Mouse (Mus musculus): Measurements from ENCODE around the gene Tanc1.

The Tanc1 gene

DNA sequence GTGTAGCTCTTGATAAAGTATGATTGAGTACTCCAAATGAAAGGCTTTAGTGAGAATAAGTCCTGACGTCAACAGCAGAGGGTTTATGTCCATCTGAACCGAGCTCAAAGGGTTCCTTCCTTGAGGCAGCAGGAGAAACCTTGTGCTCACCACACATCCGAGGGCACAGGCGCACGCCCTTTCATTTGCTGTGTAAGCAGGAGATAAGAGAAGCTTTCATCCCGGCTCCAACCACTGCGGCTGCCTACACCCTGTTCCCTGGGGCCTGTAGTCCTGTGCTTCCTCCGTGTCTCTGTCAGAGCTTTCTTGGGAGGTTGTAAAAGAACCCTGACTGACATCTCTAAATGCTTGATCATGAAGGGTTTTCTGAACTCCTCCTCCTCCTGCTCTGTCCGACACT lies 181.5 kb downstream of the Tanc1 start:
- no peak for DNase-seq (ENCODE audit: low spot score in 2 of 2)

DNA sequence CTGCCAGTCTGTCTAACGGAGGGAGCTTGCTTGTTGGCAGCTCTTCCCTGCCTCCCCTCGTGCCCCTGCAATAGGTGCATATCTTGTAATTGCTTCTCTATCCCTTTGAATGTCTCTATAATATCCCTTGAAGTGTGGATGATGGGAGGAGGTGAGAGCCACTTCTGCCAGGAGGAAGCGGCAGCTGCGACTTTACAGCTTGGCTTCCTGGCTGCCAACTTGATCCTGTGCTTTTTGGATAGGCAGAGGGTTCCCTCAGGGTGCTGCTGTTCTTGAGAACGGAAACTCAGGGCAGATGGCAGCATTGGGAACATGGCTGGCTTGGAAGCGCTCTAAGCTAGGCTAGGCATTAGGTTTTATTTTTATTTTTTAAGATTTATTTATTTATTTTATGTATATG lies 183.0 kb downstream of the Tanc1 start:
- peak in 1 of 2 experiments; percentile 42 for DNase-seq (ENCODE audit: low spot score in 2 of 2)

DNA sequence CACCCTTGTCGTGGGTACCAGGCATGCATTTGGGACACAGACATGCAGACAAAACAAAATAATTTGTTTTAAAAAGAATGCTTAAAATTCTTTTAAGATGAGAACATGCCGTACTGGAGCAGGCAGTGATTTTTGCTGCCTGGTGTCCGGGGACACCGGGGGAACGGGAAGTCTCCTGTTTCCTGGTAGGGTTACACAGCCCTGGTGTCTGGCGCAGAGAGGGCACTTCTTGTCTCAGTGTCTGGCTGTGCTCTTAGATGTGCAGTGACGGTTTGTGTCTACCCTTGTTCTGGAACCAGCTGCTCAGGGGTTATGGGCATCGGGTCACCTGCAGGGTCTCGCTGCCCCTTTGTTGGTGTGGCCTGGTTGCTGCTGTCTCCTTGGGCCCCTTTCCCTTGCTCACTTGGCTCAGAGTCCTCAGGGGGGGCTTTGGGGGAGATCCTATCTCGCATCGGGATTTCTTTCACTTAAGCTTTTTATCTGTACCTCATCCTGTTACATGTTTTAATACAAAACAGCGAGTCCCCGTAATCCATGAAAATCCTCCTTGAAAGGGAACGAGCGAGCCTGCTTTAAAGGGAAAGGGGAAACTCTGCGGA lies 187.2 kb downstream of the Tanc1 start:
- DNase-seq (ENCODE audit: low spot score in 2 of 2) = no peak

DNA sequence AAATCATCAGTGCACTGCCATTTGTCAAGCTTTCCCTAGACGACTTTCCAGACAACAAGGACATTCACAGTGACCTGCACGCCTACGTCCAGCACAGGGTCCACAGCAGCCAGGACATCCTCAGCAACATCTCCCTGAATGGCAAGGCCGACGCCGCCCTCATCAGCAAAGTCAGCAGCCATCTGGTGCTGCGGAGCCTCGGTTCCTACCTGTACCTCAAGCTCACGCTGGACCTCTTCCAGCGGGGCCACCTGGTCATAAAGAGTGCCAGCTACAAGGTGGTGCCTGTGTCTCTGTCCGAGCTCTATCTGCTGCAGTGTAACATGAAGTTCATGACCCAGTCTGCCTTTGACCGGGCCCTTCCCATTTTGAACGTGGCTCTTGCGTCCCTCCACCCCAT lies 187.7 kb downstream of the Tanc1 start:
- no peak for DNase-seq (ENCODE audit: low spot score in 2 of 2)

DNA sequence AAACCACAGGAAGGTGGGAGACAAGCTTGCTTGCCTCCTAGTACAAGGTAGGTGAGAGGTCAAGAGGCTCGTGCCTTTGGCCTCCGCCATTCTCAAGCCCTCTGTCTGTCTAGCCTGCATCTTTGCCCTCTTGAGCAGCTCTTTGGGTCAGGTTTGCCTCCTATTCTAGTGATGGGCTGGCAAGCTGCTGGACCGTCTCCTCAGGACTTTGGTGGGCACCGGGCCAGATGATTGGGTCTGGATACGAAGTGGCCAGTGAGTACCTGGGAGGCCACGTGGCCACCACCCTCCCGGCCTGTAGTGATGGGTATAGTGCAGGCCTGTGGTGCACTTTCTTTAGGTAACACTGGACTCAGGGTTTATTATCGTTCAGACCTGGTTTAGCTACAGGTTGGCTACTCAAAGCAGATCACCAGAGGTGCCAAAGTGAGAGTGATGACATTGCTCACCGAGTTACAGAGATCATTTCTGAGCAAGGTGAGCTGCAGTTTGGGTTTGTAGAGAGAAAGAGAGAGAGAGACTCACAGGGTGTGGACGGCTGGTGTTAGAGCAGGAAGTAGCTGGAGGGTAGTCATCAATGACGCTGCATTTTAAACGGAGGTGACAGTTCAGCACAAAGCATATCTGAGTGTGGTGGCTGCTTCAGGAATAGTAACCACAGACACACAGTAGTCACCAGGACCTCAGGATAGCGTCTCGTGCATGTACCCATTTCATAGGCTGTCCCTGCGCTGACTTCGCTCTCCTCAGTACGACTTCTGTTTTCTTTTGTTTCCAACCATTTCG lies 188.8 kb downstream of the Tanc1 start:
- no peak for DNase-seq (ENCODE audit: low spot score in 2 of 2)

DNA sequence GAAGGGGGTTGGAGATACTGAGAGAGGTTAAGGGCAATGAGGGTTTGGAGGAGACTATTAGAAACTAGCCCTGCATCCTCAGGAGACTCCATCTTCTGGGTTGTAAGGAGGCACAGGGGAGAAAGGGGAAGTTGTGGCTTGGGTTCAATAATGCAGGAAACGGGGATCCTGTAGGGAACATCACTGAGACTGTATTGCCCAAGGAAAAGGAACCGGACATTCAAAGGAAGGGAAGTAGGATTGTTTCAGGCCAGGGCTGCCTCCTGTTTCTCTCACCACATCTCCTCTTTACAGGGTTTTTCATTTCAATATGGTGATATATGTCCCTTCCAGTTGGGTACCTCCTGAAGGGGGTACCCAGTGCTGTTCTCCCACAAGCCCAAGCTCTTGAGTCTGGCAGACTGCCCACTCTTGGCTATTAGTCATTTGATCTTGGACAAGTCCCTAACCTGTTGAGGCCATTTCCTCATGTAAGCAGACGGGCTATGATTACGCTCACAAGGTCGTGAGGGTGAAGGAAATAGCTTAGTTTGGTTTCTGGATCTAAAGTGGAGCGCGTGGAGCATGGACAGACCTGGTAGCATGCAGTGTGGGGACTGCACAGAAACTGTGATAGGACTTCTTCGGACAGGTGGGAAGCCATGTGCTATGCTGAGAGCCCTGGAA lies 191.0 kb downstream of the Tanc1 start:
- no peak for DNase-seq (ENCODE audit: low spot score in 2 of 2)

DNA sequence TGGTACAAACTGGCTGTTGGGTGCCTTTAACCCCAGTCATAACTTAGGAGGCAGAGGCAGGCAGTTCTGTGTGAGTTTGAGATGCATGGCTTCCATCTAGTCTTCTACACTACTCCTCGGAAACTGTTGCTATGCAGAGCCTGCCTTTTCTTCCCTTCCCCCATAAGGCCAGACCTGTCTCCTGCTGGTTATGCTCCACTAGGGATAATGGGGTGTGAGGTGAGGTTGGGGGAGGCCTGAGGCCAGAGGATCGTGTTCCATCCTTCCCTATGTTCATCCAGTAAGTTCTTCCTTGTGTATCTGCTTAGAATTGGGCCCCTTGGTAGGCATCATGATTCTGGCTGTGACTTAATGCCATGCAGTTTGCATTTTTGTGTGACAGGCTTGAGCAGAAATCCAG lies 193.8 kb downstream of the Tanc1 start:
- no peak for DNase-seq (ENCODE audit: low spot score in 2 of 2)

DNA sequence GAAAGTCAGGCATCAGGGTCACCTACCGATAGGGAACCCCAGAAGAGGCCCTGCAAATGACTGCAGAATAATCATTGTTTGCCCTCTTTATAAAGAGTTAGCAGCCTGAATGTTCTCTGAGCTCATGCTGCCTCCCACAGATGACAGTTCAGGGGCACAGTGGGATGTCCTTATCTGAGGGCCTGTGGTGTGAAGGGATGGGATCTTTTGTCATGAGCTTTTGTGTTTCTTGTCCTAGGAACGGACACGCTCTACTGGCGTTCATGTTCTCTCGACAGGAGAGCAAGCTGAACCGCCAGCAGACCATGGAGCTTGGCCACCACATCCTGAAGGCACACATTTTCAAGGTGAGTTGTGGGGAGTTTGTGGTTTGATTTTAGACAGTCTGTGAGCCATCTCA lies 194.2 kb downstream of the Tanc1 start:
- no peak for DNase-seq (ENCODE audit: low spot score in 2 of 2)

DNA sequence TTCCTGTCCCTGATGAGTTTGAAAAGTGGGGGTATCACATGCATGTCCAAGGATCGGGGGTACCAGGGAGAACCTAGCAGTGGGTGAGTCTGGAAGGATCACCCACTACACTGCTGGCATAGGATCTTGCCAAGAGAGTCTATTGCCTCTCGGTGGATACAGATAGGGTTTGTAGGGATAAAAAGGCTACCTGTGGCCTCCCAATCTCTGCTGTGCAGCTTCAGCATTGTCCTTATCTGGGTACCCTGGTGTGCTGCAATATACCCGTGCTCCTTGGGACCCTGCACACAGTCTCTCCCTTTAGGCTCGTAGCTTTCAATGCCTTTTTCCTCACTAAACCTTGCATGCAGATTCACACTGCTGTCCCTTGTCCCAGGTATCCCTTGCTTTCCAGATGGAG lies 196.8 kb downstream of the Tanc1 start:
- no peak for DNase-seq (ENCODE audit: low spot score in 2 of 2)

DNA sequence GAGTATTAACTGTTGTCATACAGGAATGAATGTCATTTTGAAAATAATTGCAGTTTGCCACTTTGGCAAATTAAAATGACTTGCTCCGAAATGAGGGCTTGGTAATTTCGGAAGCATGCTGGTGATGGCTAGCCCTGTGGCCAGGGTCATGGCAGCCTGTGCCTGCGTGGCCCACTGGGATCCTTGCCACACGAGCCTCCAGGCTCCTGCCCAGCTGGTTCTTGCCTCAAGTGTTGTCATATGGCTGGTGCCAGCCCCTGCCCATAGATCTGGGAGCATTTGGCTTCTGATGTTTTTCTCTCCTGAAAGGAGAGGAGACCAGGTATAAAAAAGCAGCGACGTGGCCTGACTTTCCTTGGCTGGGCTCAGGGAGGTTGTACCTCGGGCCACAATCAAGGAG lies 198.2 kb downstream of the Tanc1 start:
- no peak for DNase-seq (ENCODE audit: low spot score in 2 of 2)

DNA sequence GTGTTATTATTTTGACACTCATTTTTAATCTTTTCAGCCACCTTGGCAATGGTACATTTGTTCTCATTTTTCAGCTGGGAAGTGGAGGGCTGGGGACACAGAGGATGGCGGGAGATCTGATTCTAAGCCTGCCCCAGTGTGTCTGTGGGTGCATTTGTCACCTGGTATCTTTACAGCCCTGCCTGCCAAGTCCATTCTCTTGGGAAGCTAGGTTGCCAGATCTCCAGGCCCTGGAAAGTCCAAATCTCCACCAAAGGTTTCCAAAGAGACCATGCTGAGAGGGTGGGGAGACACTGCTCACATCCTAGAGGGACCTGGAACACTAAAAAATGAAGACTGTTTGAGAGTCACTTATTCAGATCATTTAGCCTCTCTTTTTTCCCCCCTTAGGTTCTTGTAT lies 199.4 kb downstream of the Tanc1 start:
- no peak for DNase-seq (ENCODE audit: low spot score in 2 of 2)

DNA sequence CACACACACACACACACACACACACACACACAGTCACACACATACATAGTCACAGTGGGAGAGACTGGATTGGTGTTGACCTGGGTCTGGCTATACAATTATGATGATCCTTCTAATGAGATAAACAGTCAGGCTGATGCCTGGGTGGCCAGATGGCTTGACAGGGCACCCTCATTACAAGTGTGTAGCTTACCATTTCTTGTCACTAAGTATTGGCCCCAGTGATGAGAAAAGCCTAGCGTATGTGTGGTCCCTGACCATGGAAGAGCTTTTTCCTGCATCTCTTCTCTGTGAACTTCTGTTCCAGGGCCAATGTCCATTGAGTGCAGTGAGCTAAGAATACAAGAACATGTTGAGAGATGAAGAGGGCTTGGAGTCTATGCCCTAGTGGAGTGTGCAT lies 200.8 kb downstream of the Tanc1 start:
- no peak for DNase-seq (ENCODE audit: low spot score in 2 of 2)

DNA sequence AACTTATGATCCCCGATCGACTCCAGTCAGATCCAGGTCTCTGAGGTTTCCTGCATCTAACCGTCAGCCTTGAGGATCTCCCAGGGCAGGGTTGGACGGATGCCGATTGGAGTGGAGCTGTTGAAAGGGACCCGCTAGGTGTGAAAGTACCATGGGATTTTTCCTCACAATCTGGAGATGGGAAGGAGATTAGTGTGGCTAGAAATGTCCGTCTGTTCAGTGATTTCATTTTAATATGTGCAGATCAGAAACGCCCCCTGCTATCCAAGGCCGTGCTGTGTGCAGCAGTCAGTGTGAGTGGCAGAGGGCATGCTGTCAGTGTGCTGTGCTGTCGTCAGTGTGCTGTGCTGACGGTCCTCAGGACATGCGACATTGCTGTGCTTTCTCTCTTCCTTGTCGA lies 201.6 kb downstream of the Tanc1 start:
- peak in 1 of 2 experiments; percentile 47 for DNase-seq (ENCODE audit: low spot score in 2 of 2)

DNA sequence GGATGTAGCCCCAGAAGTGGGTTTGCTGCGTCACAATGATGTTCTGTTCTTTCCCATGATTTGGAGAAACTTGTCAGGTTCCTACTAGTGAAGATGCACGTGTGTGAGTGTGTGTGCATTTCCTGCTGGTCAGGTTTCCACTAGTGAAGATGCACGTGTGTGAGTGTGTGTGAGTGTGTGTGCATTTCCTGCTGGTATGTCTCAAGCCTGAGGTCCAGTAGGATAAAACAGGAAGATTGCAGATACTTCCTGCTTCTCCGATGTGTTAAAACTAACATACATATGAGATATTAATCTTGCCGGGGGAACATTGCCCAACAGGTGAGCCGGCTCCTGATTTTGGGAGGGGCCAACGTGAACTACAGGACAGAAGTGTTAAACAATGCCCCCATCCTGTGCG lies 203.2 kb downstream of the Tanc1 start:
- no peak for DNase-seq (ENCODE audit: low spot score in 2 of 2)

DNA sequence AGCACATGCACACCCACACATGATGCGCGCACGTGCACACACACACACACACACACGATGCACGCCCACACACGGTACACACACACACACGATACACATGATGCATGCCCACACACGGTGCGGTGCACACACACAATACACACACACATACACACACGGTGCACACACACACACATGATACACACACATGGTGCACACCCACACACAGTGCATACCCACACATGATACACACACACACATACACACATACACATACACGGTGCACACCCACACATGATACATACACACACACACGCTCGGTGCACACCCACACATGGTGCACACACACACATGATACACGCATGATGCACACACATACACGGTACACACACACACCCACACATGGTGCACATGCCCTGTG lies 206.8 kb downstream of the Tanc1 start:
- no peak for DNase-seq (ENCODE audit: low spot score in 2 of 2)

DNA sequence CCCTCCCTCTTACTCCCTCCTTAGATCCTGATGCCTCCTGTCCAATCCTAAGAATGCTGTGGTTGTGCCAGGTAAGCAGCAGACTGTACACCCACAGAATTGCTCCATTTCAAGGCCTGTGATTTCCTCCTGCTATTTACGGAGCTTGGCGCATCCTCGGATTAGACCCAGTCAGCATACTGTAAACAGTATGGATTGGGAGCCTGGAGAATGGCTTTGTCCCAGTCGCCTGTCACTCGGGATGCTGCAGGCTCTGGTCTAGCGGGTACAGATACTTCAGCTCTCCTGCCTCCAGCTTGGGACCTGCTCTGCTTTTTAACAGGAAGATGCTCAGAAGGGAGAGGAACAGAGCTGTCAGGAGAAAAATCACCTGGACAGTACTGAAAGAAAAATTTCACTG lies 207.6 kb downstream of the Tanc1 start:
- DNase-seq (ENCODE audit: low spot score in 2 of 2) = no peak

DNA sequence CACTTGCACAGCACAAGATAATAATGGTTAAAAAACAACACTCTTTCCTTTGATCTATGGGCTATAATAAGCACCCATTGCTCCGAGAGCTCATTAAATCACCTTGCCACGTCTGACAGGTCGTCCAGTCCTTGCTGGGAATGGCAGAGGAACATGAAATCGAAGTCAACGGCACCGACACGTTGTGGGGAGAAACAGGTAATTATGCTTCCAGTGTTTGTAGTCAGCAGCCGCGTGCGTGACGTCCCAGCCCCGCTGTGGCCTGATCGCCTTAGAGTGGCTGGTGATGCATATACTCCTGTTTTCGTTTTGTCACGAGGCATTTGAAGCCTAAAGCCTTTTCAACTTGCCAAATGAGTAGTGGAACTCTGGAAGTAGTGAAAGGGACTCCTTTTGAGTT lies 208.2 kb downstream of the Tanc1 start:
- no peak for DNase-seq (ENCODE audit: low spot score in 2 of 2)

DNA sequence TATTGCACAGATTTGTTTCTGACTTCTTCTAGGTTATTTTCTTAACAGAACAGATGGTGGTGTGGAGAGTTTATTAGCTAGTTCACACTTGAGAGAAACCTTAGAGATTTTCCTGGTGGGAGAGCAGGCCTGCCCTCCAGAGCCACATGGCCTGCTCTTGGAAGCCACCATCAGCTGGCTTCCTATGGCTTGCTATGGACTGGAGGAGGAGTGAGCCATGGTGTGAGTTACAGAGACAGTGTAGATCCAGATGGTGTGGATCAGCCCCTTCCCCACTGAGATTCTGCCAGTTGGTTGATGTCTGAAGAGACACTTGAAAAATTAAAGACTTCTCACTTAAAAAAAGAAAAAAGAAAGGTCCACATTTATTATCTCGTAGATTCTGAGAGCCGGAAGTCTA lies 209.2 kb downstream of the Tanc1 start:
- no peak for DNase-seq (ENCODE audit: low spot score in 2 of 2)

DNA sequence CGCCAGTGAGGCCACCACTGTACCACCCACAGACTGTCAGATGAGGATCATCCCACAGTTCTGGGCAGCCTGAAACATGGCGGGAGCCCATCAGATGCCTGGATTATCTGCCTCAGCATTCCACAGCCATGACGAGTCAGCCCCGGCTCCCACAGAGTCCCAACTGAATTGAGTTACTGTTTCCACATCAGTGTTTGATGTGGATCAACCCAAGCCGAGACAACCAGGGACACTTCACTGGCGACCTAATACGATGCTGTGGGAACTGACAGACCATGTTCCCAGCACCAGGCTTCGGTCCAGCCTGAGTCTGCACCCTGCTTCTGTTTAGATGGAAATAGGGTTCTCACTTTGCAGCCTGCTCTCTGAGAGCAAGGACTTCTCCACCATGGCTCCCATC lies 212.4 kb downstream of the Tanc1 start:
- DNase-seq (ENCODE audit: low spot score in 2 of 2) = no peak

DNA sequence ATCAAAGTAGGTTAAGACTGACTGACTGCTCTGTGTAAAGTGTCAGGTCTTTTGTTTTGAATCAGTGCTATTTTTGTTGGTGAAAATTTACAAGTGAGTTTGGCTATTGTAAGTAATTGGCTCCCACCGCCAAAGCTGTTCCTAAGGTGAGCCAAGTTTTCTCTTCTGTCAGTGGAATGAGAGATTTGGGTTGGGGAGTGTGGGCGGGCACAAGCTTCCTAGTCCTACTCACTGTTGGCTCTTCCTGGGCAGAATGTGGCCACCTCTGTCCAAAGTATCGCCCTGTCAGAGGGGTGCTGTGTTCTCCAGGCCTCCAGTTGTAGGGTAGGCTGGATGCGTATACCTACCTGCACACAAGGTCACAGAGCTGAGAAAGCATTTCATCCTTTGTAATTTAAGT lies 213.5 kb downstream of the Tanc1 start:
- DNase-seq (ENCODE audit: low spot score in 2 of 2) = no peak

DNA sequence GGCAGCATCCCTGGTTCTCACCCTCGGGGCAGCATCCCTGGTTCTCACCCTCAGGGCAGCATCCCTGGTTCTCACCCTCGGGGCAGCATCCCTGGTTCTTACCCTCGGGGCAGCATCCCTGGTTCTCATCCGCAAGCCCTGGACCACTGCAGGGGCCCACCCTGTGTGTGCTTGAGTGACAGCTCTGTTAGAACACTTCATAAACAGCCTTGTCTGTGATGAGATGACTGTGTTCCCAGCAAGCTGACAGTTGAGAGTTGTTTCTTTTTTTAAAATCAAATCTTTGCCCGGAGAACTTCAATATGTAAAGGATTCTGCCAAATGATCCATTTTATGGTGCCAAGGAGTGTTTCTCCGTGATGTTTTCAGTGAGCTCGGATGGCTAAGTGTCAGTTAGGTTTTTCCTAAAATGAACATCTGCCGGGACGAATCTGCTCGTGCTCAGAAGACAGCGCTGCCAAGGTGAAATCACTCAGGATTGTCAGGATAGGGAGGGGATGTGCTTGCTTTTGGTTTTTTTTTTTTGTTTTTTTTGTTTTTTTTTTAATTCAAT lies 216.3 kb downstream of the Tanc1 start:
- DNase-seq (ENCODE audit: low spot score in 2 of 2) = no peak

DNA sequence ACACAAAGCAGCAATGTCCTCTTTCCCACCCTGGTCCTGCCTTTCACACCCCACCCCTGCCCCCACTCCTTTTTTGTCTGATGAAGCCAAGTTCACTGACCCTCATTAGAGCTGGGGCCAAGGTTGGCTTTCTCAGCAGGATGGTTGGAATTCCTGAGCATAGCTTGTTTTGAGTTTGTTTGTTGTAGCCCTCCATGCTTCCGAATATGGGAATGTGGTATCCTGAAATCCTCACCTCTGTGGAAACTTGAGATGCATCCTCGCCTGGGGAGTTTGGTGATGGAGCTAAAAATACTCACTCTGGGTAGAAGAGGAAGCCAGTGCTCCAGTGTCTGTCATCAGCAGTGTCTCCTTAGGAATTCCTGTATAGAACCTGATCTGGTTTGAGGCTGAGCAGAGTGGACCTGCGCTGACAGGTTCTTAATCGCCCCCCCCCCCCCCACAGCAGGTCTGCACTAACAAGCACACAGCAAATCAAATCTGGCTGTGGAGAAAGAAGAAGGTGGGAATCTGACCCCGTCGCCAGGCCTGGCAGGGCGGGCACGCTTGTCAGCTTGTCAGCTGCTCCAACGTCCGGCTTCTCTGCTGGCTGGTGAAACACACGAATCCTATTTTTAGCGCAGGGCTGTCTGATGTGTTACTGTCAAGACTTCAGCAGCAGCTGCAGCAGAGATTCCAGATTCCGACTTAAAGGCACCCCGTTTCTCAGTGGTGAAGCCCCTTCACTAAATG lies 217.1 kb downstream of the Tanc1 start:
- DNase-seq (ENCODE audit: low spot score in 2 of 2) = peak in 1 of 2 experiments; percentile 33

Measured in cerebellum, postnatal 4 days (tissue).